Mouse (Mus musculus): ENCODE measurements around the gene Ccdc96.
A peak's percentile ranks its signal among the peaks of the same experiment; 100 is the strongest.

DNA sequence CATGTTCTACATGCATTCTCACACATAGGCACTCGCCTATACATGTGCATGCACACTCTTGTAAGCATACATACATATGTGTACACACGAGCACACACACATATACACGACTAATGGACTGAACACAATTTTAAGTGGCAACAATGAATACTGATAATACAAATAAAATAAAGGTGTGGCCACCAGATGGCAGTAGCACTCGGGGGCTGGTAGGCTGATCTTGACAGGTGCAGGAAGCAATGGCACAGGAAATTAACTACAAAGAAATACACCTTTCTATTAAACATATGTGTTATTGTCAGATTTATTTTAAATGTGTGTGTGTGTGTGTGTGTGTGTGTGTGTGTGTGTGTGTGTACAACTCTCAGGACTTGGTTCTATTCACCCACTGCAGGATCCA is 25.5 kb upstream of the Ccdc96 start:
- TF ChIP-seq CTCF (IDR thresholded peaks at IDR 0.05; ENCODE audit: insufficient read depth, low read length): peak; percentile 70
- no peak for TF ChIP-seq POLR2A (IDR thresholded peaks at IDR 0.05; ENCODE audit: borderline replicate concordance, extremely low read depth, low read depth, low read length)

Data from lung, adult 2 months (tissue).